Mouse (Mus musculus): ENCODE results near the gene Dnase2b. TPM values are rescaled to one million over a fixed set of nuclear protein-coding genes. Genes with fewer than 3 reads are reported as not detected.

The Dnase2b gene
- polyA plus RNA-seq, 1 experiment from 2014 or later, result not detected

- Histone ChIP-seq H3K4me1 (peaks cover 9% of the 10 kb centered on the region; the same call in 1 of the 2 replicates), H3K9me3 (no peaks in the 10 kb centered on the region), H3K36me3 (replicated peaks) (no peaks in the 10 kb centered on the region), H3K27ac (replicated peaks) (no peak overlapping the region), H3K4me3 (no peak overlapping the region), H3K27me3 (replicated peaks; ENCODE audit: low read depth, poor library complexity, severe bottlenecking) (no peaks in the 10 kb centered on the region)
- 88% methylated on average over 5 of the region's 5 CpGs for WGBS
- no peak for DNase-seq (ENCODE audit: low spot score)
Observed at GRCm38 (mm10) chr3:146632506-146632905, 17.1 kb upstream of the Dnase2b start.

GRCm38 (mm10) chr3:146628227-146628982 lies 13.0 kb upstream of the Dnase2b start:
- Histone ChIP-seq H3K27me3 (replicated peaks; ENCODE audit: low read depth, poor library complexity, severe bottlenecking) (no peaks in the 10 kb centered on the region), H3K36me3 (replicated peaks) (no peaks in the 10 kb centered on the region), H3K9me3 (no peaks in the 10 kb centered on the region), H3K4me3 (no peak overlapping the region), H3K4me1 (peaks cover 9% of the 10 kb centered on the region; the same call in 1 of the 2 replicates), H3K27ac (replicated peaks) (peak overlapping the region; percentile 19; the same call in 1 of the 2 replicates)
- DNase-seq (ENCODE audit: low spot score), result no peak
- WGBS, result 62% methylated on average over 8 of the region's 8 CpGs

- H3K27ac ChIP-seq (replicated peaks), result no peak overlapping the region
- WGBS, result 92% methylated on average over 4 of the region's 4 CpGs
- no peaks in the 10 kb centered on the region for H3K27me3 ChIP-seq (replicated peaks; ENCODE audit: low read depth, poor library complexity, severe bottlenecking)
- DNase-seq (ENCODE audit: low spot score), result no peak
- H3K9me3 ChIP-seq, result no peaks in the 10 kb centered on the region
- H3K4me3 ChIP-seq, result no peak overlapping the region
- H3K4me1 ChIP-seq, result peaks cover 9% of the 10 kb centered on the region; the same call in 1 of the 2 replicates
- no peaks in the 10 kb centered on the region for H3K36me3 ChIP-seq (replicated peaks)
Observed at GRCm38 (mm10) chr3:146625766-146626165, 10.4 kb upstream of the Dnase2b start.

- WGBS, result 84% methylated on average over 11 of the region's 11 CpGs
- Histone ChIP-seq H3K4me1 (no peaks in the 10 kb centered on the region), H3K4me3 (no peak overlapping the region), H3K36me3 (replicated peaks) (no peaks in the 10 kb centered on the region), H3K9me3 (no peaks in the 10 kb centered on the region), H3K27ac (replicated peaks) (no peak overlapping the region), H3K27me3 (replicated peaks; ENCODE audit: low read depth, poor library complexity, severe bottlenecking) (no peaks in the 10 kb centered on the region)
- DNase-seq (ENCODE audit: low spot score), result no peak
Observed at GRCm38 (mm10) chr3:146621966-146622365, 6.6 kb upstream of the Dnase2b start.

- H3K4me1 ChIP-seq, result no peaks in the 10 kb centered on the region
- H3K4me3 ChIP-seq, result no peak overlapping the region
- no peaks in the 10 kb centered on the region for H3K27me3 ChIP-seq (replicated peaks; ENCODE audit: low read depth, poor library complexity, severe bottlenecking)
- no peaks in the 10 kb centered on the region for H3K9me3 ChIP-seq
- no peaks in the 10 kb centered on the region for H3K36me3 ChIP-seq (replicated peaks)
- no peak overlapping the region for H3K27ac ChIP-seq (replicated peaks)
- WGBS, result 89% methylated on average over 14 of the region's 14 CpGs
- no peak for DNase-seq (ENCODE audit: low spot score)
Observed at GRCm38 (mm10) chr3:146620555-146621249, 5.3 kb upstream of the Dnase2b start.

GRCm38 (mm10) chr3:146620101-146620500 lies 4.7 kb upstream of the Dnase2b start:
- Histone ChIP-seq H3K4me1 (no peaks in the 10 kb centered on the region), H3K27ac (replicated peaks) (no peak overlapping the region), H3K27me3 (replicated peaks; ENCODE audit: low read depth, poor library complexity, severe bottlenecking) (no peaks in the 10 kb centered on the region), H3K9me3 (no peaks in the 10 kb centered on the region), H3K36me3 (replicated peaks) (no peaks in the 10 kb centered on the region), H3K4me3 (no peak overlapping the region)
- WGBS, result 88% methylated on average over 10 of the region's 10 CpGs
- DNase-seq (ENCODE audit: low spot score), result no peak

- Histone ChIP-seq H3K36me3 (replicated peaks) (no peaks in the 10 kb centered on the region), H3K27ac (replicated peaks) (no peak overlapping the region), H3K4me1 (no peaks in the 10 kb centered on the region), H3K27me3 (replicated peaks; ENCODE audit: low read depth, poor library complexity, severe bottlenecking) (no peaks in the 10 kb centered on the region), H3K9me3 (no peaks in the 10 kb centered on the region), H3K4me3 (no peak overlapping the region)
- 83% methylated on average over 4 of the region's 4 CpGs for WGBS
- no peak for DNase-seq (ENCODE audit: low spot score)
Observed at GRCm38 (mm10) chr3:146618357-146618756, 3.0 kb upstream of the Dnase2b start.

GRCm38 (mm10) chr3:146617946-146618345 lies 2.5 kb upstream of the Dnase2b start:
- Histone ChIP-seq H3K4me1 (no peaks in the 10 kb centered on the region), H3K4me3 (no peak overlapping the region), H3K27me3 (replicated peaks; ENCODE audit: low read depth, poor library complexity, severe bottlenecking) (no peaks in the 10 kb centered on the region), H3K36me3 (replicated peaks) (no peaks in the 10 kb centered on the region), H3K9me3 (no peaks in the 10 kb centered on the region), H3K27ac (replicated peaks) (no peak overlapping the region)
- DNase-seq (ENCODE audit: low spot score), result no peak

GRCm38 (mm10) chr3:146616533-146617283 lies 1.3 kb upstream of the Dnase2b start:
- WGBS, result 80% methylated on average over 5 of the region's 5 CpGs

GRCm38 (mm10) chr3:146611821-146612220 lies 3.6 kb downstream of the Dnase2b start:
- Histone ChIP-seq H3K9me3 (no peaks in the 10 kb centered on the region), H3K27ac (replicated peaks) (no peak overlapping the region), H3K36me3 (replicated peaks) (no peaks in the 10 kb centered on the region), H3K4me3 (no peak overlapping the region), H3K4me1 (no peaks in the 10 kb centered on the region), H3K27me3 (replicated peaks; ENCODE audit: low read depth, poor library complexity, severe bottlenecking) (no peaks in the 10 kb centered on the region)
- DNase-seq (ENCODE audit: low spot score), result no peak
- 85% methylated on average over 4 of the region's 4 CpGs for WGBS

More at GRCm38 (mm10) chr3:146616533-146617283, 1.3 kb upstream of the Dnase2b start:
- H3K36me3 ChIP-seq (replicated peaks), result no peaks in the 10 kb centered on the region
- no peak overlapping the region for H3K4me3 ChIP-seq
- H3K27ac ChIP-seq (replicated peaks), result no peak overlapping the region
- H3K4me1 ChIP-seq, result no peaks in the 10 kb centered on the region
- no peaks in the 10 kb centered on the region for H3K27me3 ChIP-seq (replicated peaks; ENCODE audit: low read depth, poor library complexity, severe bottlenecking)
- no peak for DNase-seq (ENCODE audit: low spot score)
- no peaks in the 10 kb centered on the region for H3K9me3 ChIP-seq

GRCm38 (mm10) chr3:146611261-146611660 lies 4.1 kb downstream of the Dnase2b start:
- DNase-seq (ENCODE audit: low spot score), result no peak
- no peaks in the 10 kb centered on the region for H3K36me3 ChIP-seq (replicated peaks)
- H3K9me3 ChIP-seq, result no peaks in the 10 kb centered on the region
- WGBS, result 82% methylated on average over 4 of the region's 4 CpGs
- H3K4me1 ChIP-seq, result no peaks in the 10 kb centered on the region
- H3K4me3 ChIP-seq, result no peak overlapping the region
- H3K27ac ChIP-seq (replicated peaks), result no peak overlapping the region
- no peaks in the 10 kb centered on the region for H3K27me3 ChIP-seq (replicated peaks; ENCODE audit: low read depth, poor library complexity, severe bottlenecking)

GRCm38 (mm10) chr3:146610322-146610721 lies 5.1 kb downstream of the Dnase2b start:
- 87% methylated on average over 10 of the region's 10 CpGs for WGBS
- Histone ChIP-seq H3K36me3 (replicated peaks) (no peaks in the 10 kb centered on the region), H3K27me3 (replicated peaks; ENCODE audit: low read depth, poor library complexity, severe bottlenecking) (no peaks in the 10 kb centered on the region), H3K4me1 (no peaks in the 10 kb centered on the region), H3K27ac (replicated peaks) (no peak overlapping the region), H3K4me3 (no peak overlapping the region), H3K9me3 (no peaks in the 10 kb centered on the region)
- DNase-seq (ENCODE audit: low spot score), result no peak

Measured in embryonic facial prominence, embryonic 10.5 days (tissue).